10 mouse cellular contexts compared by ENCODE assay signal in the genomic region with DNA sequence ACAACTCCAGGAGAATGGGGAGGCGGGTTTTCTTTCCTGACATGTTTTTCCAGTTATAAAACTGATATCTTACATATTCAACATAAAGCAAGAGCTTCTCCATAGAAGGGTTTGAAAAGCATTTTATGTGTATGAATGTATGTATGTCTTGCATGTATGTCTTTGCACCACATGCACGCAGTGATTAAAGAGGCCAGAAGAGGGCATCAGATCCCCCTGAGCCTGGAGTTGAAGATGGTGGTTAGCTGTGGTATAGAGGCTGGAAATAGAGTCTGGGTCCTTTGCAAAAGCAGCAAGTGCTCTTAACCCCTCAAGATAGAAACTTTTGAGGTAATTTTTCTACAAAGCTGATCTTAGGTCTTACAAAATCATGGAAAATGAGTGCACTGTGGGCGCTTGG. TPM values are rescaled to one million over a fixed set of nuclear protein-coding genes. Genes with fewer than 3 reads are reported as not detected.
DNase-seq lines count a peak whose midpoint lies in the region; ATAC-seq and TF ChIP-seq lines count a peak whose summit lies in the region.
"Had no signal": no experiment of that assay in that cellular context is flagged by ENCODE, and none has a peak within 500 bp of the region (broad histone marks: within the 10 kb centered on the region; RNA-seq: fewer than 3 reads in every experiment).

No protein-coding gene starts in this region.

- TF ChIP-seq CTCF in heart, postnatal 0 days (IDR thresholded peaks at IDR 0.05; ENCODE audit: low read depth): peak; percentile 52
- peak; percentile 72 for TF ChIP-seq CTCF in liver, postnatal 0 days (IDR thresholded peaks at IDR 0.05; ENCODE audit: low read depth)

- 72% methylated on average over 3 of the region's 3 CpGs for WGBS in heart, postnatal 0 days
- WGBS in heart, embryonic 10.5 days: 66% methylated on average over 3 of the region's 3 CpGs
- WGBS in liver, postnatal 0 days (ENCODE audit: insufficient replicate concordance): 72% methylated on average over 3 of the region's 3 CpGs

- no peak for ATAC-seq in heart, postnatal 0 days (ENCODE audit: insufficient read depth, low read depth)
- ATAC-seq in liver, postnatal 0 days: no peak

- H3K4me3 ChIP-seq in heart, postnatal 0 days (ENCODE audit: low read depth, low read length): no peak overlapping the region
- H3K4me3 ChIP-seq in heart, embryonic 10.5 days: no peak overlapping the region
- H3K4me3 ChIP-seq in liver, postnatal 0 days (ENCODE audit: low read depth, low read length): no peak overlapping the region
- H3K4me3 ChIP-seq: heart, embryonic 12.5 days had no signal

- H3K27ac ChIP-seq in heart, postnatal 0 days (ENCODE audit: low read depth): no peak overlapping the region
- no peak overlapping the region for H3K27ac ChIP-seq in heart, embryonic 10.5 days
- no peak overlapping the region for H3K27ac ChIP-seq in liver, postnatal 0 days (ENCODE audit: low read depth)

- no peak overlapping the region for H3K9ac ChIP-seq in heart, postnatal 0 days (replicated peaks; ENCODE audit: low read depth, low read length)
- H3K9ac ChIP-seq in liver, postnatal 0 days (replicated peaks): no peak overlapping the region
- H3K9ac ChIP-seq: heart, embryonic 12.5 days had no signal

- H3K27me3 ChIP-seq in heart, postnatal 0 days (ENCODE audit: control insufficient read depth, insufficient read depth, low read length): no peaks in the 10 kb centered on the region
- H3K27me3 ChIP-seq in heart, embryonic 10.5 days (ENCODE audit: insufficient read depth, poor library complexity, severe bottlenecking): no peaks in the 10 kb centered on the region
- H3K27me3 ChIP-seq in liver, postnatal 0 days (ENCODE audit: insufficient read depth, low read length): no peaks in the 10 kb centered on the region
- H3K27me3 ChIP-seq: heart, embryonic 12.5 days had no signal

- TF ChIP-seq EP300 in heart, postnatal 0 days (IDR thresholded peaks at IDR 0.05; ENCODE audit: low read depth): no peak
- no peak for TF ChIP-seq EP300 in liver, postnatal 0 days (IDR thresholded peaks at IDR 0.05; ENCODE audit: low read depth)

- H3K4me1 ChIP-seq in heart, postnatal 0 days (ENCODE audit: control insufficient read depth, insufficient read depth): no peaks in the 10 kb centered on the region
- H3K4me1 ChIP-seq in heart, embryonic 10.5 days: peaks cover 6% of the 10 kb centered on the region; the same call in 1 of the 2 replicates
- H3K4me1 ChIP-seq in liver, postnatal 0 days (ENCODE audit: insufficient read depth): no peaks in the 10 kb centered on the region; the same call in 1 of the 2 replicates

- H3K9me3 ChIP-seq in heart, postnatal 0 days (replicated peaks; ENCODE audit: control insufficient read depth, low read length): no peaks in the 10 kb centered on the region
- H3K9me3 ChIP-seq in heart, embryonic 10.5 days: no peaks in the 10 kb centered on the region
- no peaks in the 10 kb centered on the region for H3K9me3 ChIP-seq in liver, postnatal 0 days (ENCODE audit: low read length)
- H3K9me3 ChIP-seq: heart, embryonic 12.5 days had no signal

- peaks cover 40% of the 10 kb centered on the region for H3K36me3 ChIP-seq in heart, postnatal 0 days (replicated peaks; ENCODE audit: control insufficient read depth, insufficient read depth, low read length)
- peaks cover 49% of the 10 kb centered on the region for H3K36me3 ChIP-seq in heart, embryonic 10.5 days
- H3K36me3 ChIP-seq in liver, postnatal 0 days (replicated peaks; ENCODE audit: insufficient read depth, low read length): peaks cover 25% of the 10 kb centered on the region

- DNase-seq in heart, postnatal 0 days (ENCODE audit: low spot score): no peak
- no peak for DNase-seq in heart, embryonic 10.5 days (ENCODE audit: low spot score)
- DNase-seq in 416B (ENCODE audit: low read depth) (peak; percentile 69), R1 (ENCODE audit: low read depth, low spot score) (peak; percentile 58)
- DNase-seq in liver, postnatal 0 days: peak; percentile 47
- DNase-seq in urinary bladder, adult 18-20 months (ENCODE audit: low spot score in 2 of 2): no peak
- DNase-seq in left cerebral cortex, adult 9 months (ENCODE audit: low spot score in 2 of 2): no peak
- DNase-seq in ovary, postnatal 36 days (ENCODE audit: low spot score): no peak
- DNase-seq: adrenal gland, postnatal 25 days had no signal

- H3K4me2 ChIP-seq in heart, postnatal 0 days (ENCODE audit: low read depth, low read length): no peak overlapping the region
- no peak overlapping the region for H3K4me2 ChIP-seq in liver, postnatal 0 days (ENCODE audit: low read depth, low read length)
- H3K4me2 ChIP-seq: heart, embryonic 12.5 days had no signal

RNA-seq across cellular contexts. Expression of a gene that starts 7.4 kb away (rescaled TPM):
- total RNA-seq in heart, postnatal 0 days (2014; rRNA removed; ENCODE audit: low replicate concordance): 17.9 and 71.3 TPM in 2 replicates
- polyA plus RNA-seq in heart, postnatal 0 days (2015; fragmentation: Nextera tagmentation; extraction: Ambion mirVana): 29.6 and 31.3 TPM in 2 replicates
- polyA plus RNA-seq in heart, embryonic 10.5 days (2016; fragmentation: Nextera tagmentation; extraction: Ambion mirVana): 23.5 and 27.7 TPM in 2 replicates
- polyA plus RNA-seq in liver, postnatal 0 days (2015; fragmentation: Nextera tagmentation; extraction: Ambion mirVana): 9.6 and 11.6 TPM in 2 replicates

RNA-seq across cellular contexts. Expression of a gene that starts 16.7 kb away (rescaled TPM):
- not detected in 2 replicates for total RNA-seq in heart, postnatal 0 days (2014; rRNA removed; ENCODE audit: low replicate concordance)
- polyA plus RNA-seq in heart, postnatal 0 days (2015; fragmentation: Nextera tagmentation; extraction: Ambion mirVana): 0.37 and 0.44 TPM in 2 replicates
- polyA plus RNA-seq in heart, embryonic 10.5 days (2016; fragmentation: Nextera tagmentation; extraction: Ambion mirVana): 0.07 and 0.36 TPM in 2 replicates
- polyA plus RNA-seq in liver, postnatal 0 days (2015; fragmentation: Nextera tagmentation; extraction: Ambion mirVana): 14.8 and 16.5 TPM in 2 replicates
- total RNA-seq: adrenal gland, postnatal 25 days had no signal

Comparison
In these comparisons a context has a peak if more than half of its experiments do, and no peak if none do; other contexts are left out.
1. DNase-seq: peak in 416B (single experiment), R1 (single experiment) and liver, postnatal 0 days (single experiment); none in heart, postnatal 0 days (single experiment), heart, embryonic 10.5 days (single experiment), urinary bladder, adult 18-20 months (0 of 2), left cerebral cortex, adult 9 months (0 of 2) and ovary, postnatal 36 days (single experiment).
2. RNA of a gene that starts 16.7 kb away (polyA plus RNA-seq): 14.8 to 16.5 TPM in liver, postnatal 0 days; 0.37 to 0.44 TPM in heart, postnatal 0 days and 0.07 to 0.36 TPM in heart, embryonic 10.5 days; every median in the first group is over 10 times any median in the second.